8 mouse cellular contexts compared by ENCODE assay signal in genomic region chr9:108201160-108201559, GRCm38 (mm10). TPM values are rescaled to one million over a fixed set of nuclear protein-coding genes. Genes with fewer than 3 reads are reported as not detected.
DNase-seq lines count a peak whose midpoint lies in the region; ATAC-seq and TF ChIP-seq lines count a peak whose summit lies in the region.

No protein-coding gene starts in this region.

- H3K27me3 ChIP-seq in G1E (ENCODE audit: insufficient read depth, low read length) = no peaks in the 10 kb centered on the region
- H3K27me3 ChIP-seq in forebrain, embryonic 16.5 days (replicated peaks; ENCODE audit: control insufficient read depth, insufficient read depth, low read length) = no peaks in the 10 kb centered on the region
- H3K27me3 ChIP-seq in lung, embryonic 14.5 days (ENCODE audit: insufficient read depth, low read length) = no peaks in the 10 kb centered on the region

- intact Hi-C loops in heart, postnatal 36 days (cut with DNase I) = loop anchor here (1.0 to 5.0 kb wide), 5 partner anchors 61 to 106 kb away; partner anchors contain the start of gene Dag1

- peak overlapping the region; percentile 54 for H3K4me2 ChIP-seq in forebrain, embryonic 16.5 days (ENCODE audit: low read length)
- H3K4me2 ChIP-seq in lung, embryonic 14.5 days = peak overlapping the region; percentile 56

- WGBS in forebrain, embryonic 16.5 days = 1% methylated on average over 13 of the region's 13 CpGs
- WGBS in lung, embryonic 14.5 days = under 1% methylated on average over 13 of the region's 13 CpGs

- ATAC-seq in G1E (ENCODE audit: extremely low read depth, insufficient number of reproducible peaks, low FRiP score, poor library complexity, severe bottlenecking) = peak; percentile 98
- ATAC-seq in forebrain, embryonic 16.5 days = peak; percentile 90
- peak; percentile 97 for ATAC-seq in lung, embryonic 14.5 days (ENCODE audit: insufficient read depth)

- H3K36me3 ChIP-seq in G1E (replicated peaks) = peaks cover 6% of the 10 kb centered on the region
- H3K36me3 ChIP-seq in forebrain, embryonic 16.5 days (ENCODE audit: control insufficient read depth, insufficient read depth) = no peaks in the 10 kb centered on the region
- H3K36me3 ChIP-seq in lung, embryonic 14.5 days (ENCODE audit: insufficient read depth) = peaks cover 3% of the 10 kb centered on the region

- H3K4me1 ChIP-seq in G1E (ENCODE audit: insufficient read depth, low read depth, low read length) = peaks cover 30% of the 10 kb centered on the region
- peaks cover 25% of the 10 kb centered on the region for H3K4me1 ChIP-seq in forebrain, embryonic 16.5 days (replicated peaks; ENCODE audit: control insufficient read depth, insufficient read depth, low read length)
- 0 out of 2 replicates have a peak, but pooled peaks cover 2% of the 10 kb centered on the region for H3K4me1 ChIP-seq in lung, embryonic 14.5 days (ENCODE audit: insufficient read depth)

- no peak overlapping the region for H3K27ac ChIP-seq in forebrain, embryonic 16.5 days (ENCODE audit: low read length)
- H3K27ac ChIP-seq in layer of hippocampus, adult 2 months = peak overlapping the region; percentile 53; the same call in 1 of the 2 replicates
- H3K27ac ChIP-seq in lung, embryonic 14.5 days (ENCODE audit: low read depth) = no peak overlapping the region

- peak; percentile 89 for DNase-seq in G1E (ENCODE audit: low spot score)
- peak; percentile 90 to 97 for DNase-seq in cerebellum, adult 18-20 months
- peak; percentile 86 to 89 for DNase-seq in heart, postnatal 36 days
- DNase-seq in layer of hippocampus, adult 2 months (ENCODE audit: low spot score in 2 of 2) = peak; percentile 86 to 96
- DNase-seq in lung, embryonic 14.5 days = peak; percentile 97
- peak; percentile 94 for DNase-seq in ovary, adult 18-20 months (ENCODE audit: low spot score)
- peak; percentile 96 for DNase-seq in thymus, postnatal 0 days (ENCODE audit: low spot score)

- H3K4me3 ChIP-seq in G1E (ENCODE audit: low read depth, low read length) = peak overlapping the region; percentile 44; the same call in 1 of the 2 replicates
- H3K4me3 ChIP-seq in forebrain, embryonic 16.5 days (replicated peaks; ENCODE audit: low read length) = peak overlapping the region; percentile 20
- H3K4me3 ChIP-seq in layer of hippocampus, adult 2 months = peak overlapping the region; percentile 45
- H3K4me3 ChIP-seq in lung, embryonic 14.5 days (ENCODE audit: low read depth, low read length) = no peak overlapping the region

- H3K9ac ChIP-seq in forebrain, embryonic 16.5 days (replicated peaks; ENCODE audit: low read depth, low read length) = peak overlapping the region; percentile 33; the same call in 1 of the 2 replicates
- H3K9ac ChIP-seq in lung, embryonic 14.5 days = peak overlapping the region; percentile 32; the same call in 1 of the 2 replicates

- no peaks in the 10 kb centered on the region for H3K9me3 ChIP-seq in G1E (replicated peaks)
- no peaks in the 10 kb centered on the region for H3K9me3 ChIP-seq in forebrain, embryonic 16.5 days (ENCODE audit: control insufficient read depth, low read length)
- H3K9me3 ChIP-seq in lung, embryonic 14.5 days (ENCODE audit: low read depth, low read length) = no peaks in the 10 kb centered on the region

- TF ChIP-seq CTCF in G1E (IDR thresholded peaks at IDR 0.05; ENCODE audit: low read depth, low read length) = no peak; the same call in none of the 2 replicates
- TF ChIP-seq CTCF in layer of hippocampus, adult 2 months (conservative IDR thresholded peaks at IDR 0.05) = peak; percentile 85
- TF ChIP-seq CTCF in lung, embryonic 14.5 days (IDR thresholded peaks at IDR 0.05; ENCODE audit: low read depth) = peak; percentile 82

RNA-seq across cellular contexts. Expression of gene Bsn, which starts 11.0 kb away (rescaled TPM):
- total RNA-seq in G1E (2014; fragmentation: Nextera tagmentation) (4.7 and 5.0 TPM in 2 replicates), G1E (2017) (2.8 and 3.1 TPM in 2 replicates)
- 6.1 and 7.9 TPM in 2 replicates for polyA plus RNA-seq in G1E (2012)
- polyA plus RNA-seq in forebrain, embryonic 16.5 days (2015; fragmentation: Nextera tagmentation; extraction: Ambion mirVana) = 7.0 and 8.5 TPM in 2 replicates
- total RNA-seq in heart, postnatal 36 days (2021) = under 1 TPM in 1 of 2 experiments, not detected in 1; 0.03 TPM
- 100 to 1,000 TPM; 236 to 246 TPM for total RNA-seq in layer of hippocampus, adult 2 months (2021)
- polyA plus RNA-seq in lung, embryonic 14.5 days (2014; fragmentation: Nextera tagmentation; extraction: Ambion mirVana) = 0.15 and 0.24 TPM in 2 replicates
- polyA plus RNA-seq in thymus, postnatal 0 days (2015; fragmentation: Nextera tagmentation; extraction: Ambion mirVana) = 1.9 and 2.0 TPM in 2 replicates
